Mouse (Mus musculus) retina, adult 2 months (tissue): ENCODE data around the gene Coq5.
A peak's percentile ranks its signal among the peaks of the same experiment; 100 is the strongest.
"Not testable (repeated sequence)": the region's sequence is repeated elsewhere in the genome, so short reads cannot be mapped to it uniquely, and the experiment has no call there.

Experiments used
- DNase-seq: peaks from one replicate; pipeline ENCODE4 v3.0.0-alpha.2; 2012; ENCODE audit warnings: low read depth, low spot score

Gene Coq5

GRCm38 (mm10) chr5:115267469-115268045, 11.9 kb upstream of the Coq5 start:
- DNase-seq: no peak

- DNase-seq: no peak
Observed at GRCm38 (mm10) chr5:115268266-115268665, 11.2 kb upstream of the Coq5 start.

GRCm38 (mm10) chr5:115269969-115270368, 9.5 kb upstream of the Coq5 start:
- no peak for DNase-seq

- DNase-seq: no peak
Observed at GRCm38 (mm10) chr5:115271931-115272811, 7.3 kb upstream of the Coq5 start.

GRCm38 (mm10) chr5:115272812-115273548, 6.5 kb upstream of the Coq5 start, which contains the start of gene Rnf10:
TSS of gene Rnf10 (minus strand) at chr5:115272898.
- DNase-seq: peak; percentile 94

- DNase-seq: no peak
Observed at GRCm38 (mm10) chr5:115273549-115274135, 5.8 kb upstream of the Coq5 start.

- DNase-seq: no peak
Observed at GRCm38 (mm10) chr5:115274353-115274752, 5.1 kb upstream of the Coq5 start.

GRCm38 (mm10) chr5:115274771-115275170, 4.7 kb upstream of the Coq5 start:
- no peak for DNase-seq

- DNase-seq: no peak
Observed at GRCm38 (mm10) chr5:115275998-115276397, 3.5 kb upstream of the Coq5 start.

GRCm38 (mm10) chr5:115278053-115278452, 1.4 kb upstream of the Coq5 start:
- no peak for DNase-seq

GRCm38 (mm10) chr5:115278785-115279184, 681 bp upstream of the Coq5 start:
- DNase-seq: no peak

GRCm38 (mm10) chr5:115280050-115280687, 703 bp downstream of the Coq5 start:
- no peak for DNase-seq

- DNase-seq: no peak
Observed at GRCm38 (mm10) chr5:115284735-115285134, 5.3 kb downstream of the Coq5 start.

- no peak for DNase-seq
Observed at GRCm38 (mm10) chr5:115294173-115294572, 14.7 kb downstream of the Coq5 start.

- DNase-seq: no peak
Observed at GRCm38 (mm10) chr5:115296347-115296746, 16.9 kb downstream of the Coq5 start.

GRCm38 (mm10) chr5:115300035-115300744, 20.7 kb downstream of the Coq5 start:
- DNase-seq: peak; percentile 37

- peak; percentile 99 for DNase-seq
Observed at GRCm38 (mm10) chr5:115300792-115301614, 21.5 kb downstream of the Coq5 start, which contains the start of gene Dynll1. TSS of gene Dynll1 (minus strand) at chr5:115300999.

GRCm38 (mm10) chr5:115301615-115302014, 22.1 kb downstream of the Coq5 start:
- no peak for DNase-seq

- not testable (repeated sequence) for DNase-seq
Observed at GRCm38 (mm10) chr5:115302190-115302589, 22.7 kb downstream of the Coq5 start.

- DNase-seq: no peak
Observed at GRCm38 (mm10) chr5:115312354-115312753, 32.9 kb downstream of the Coq5 start.
